Mouse (Mus musculus) ES-Bruce4 (cell line): ENCODE data around the gene Paxx.

Experiments
- CTCF ChIP-seq: IDR thresholded peaks from one replicate; pipeline ENCODE4 v1.8.1; 2011; ENCODE audit warnings: low read depth, low read length
- POLR2A ChIP-seq: IDR thresholded peaks from one replicate; pipeline ENCODE4 v1.8.1; 2011; ENCODE audit warnings: low read length; ENCODE audit not compliant: insufficient read depth

- TF ChIP-seq CTCF (no peak), POLR2A (no peak)
These were observed 6.9 kb upstream of the Paxx start for GRCm38 (mm10) chr2:25467606-25468303.
